Mouse (Mus musculus) heart, adult 2 months (tissue): Measurements from ENCODE around the gene Rgs19. TPM values are rescaled to one million over a fixed set of nuclear protein-coding genes. Genes with fewer than 3 reads are reported as not detected.

ENCODE experiments used
- DNase-seq, 2 experiments: peaks; one replicate each; pipeline ENCODE4 v3.0.0; 2021
- H3K27ac ChIP-seq: fragments of 200-600 bp; 2 replicates; pipeline ENCODE4 v1.8.1; 2022
- H3K27me3 ChIP-seq: fragments of 200-500 bp; 2 replicates; pipeline ENCODE4 v1.6.1; 2012; ENCODE audit warnings: mild to moderate bottlenecking, low read length, inconsistent platforms, mixed read lengths; ENCODE audit not compliant: control insufficient read depth, insufficient read depth
- H3K36me3 ChIP-seq: fragments of 200-500 bp; 2 replicates; pipeline ENCODE4 v1.6.1; 2012; ENCODE audit warnings: low read length, inconsistent platforms; ENCODE audit not compliant: control insufficient read depth, insufficient read depth
- H3K4me1 ChIP-seq: fragments of 200-500 bp; 2 replicates; pipeline ENCODE4 v1.6.1; 2011; ENCODE audit warnings: low read length; ENCODE audit not compliant: control insufficient read depth, insufficient read depth
- H3K4me3 ChIP-seq: fragments of 200-600 bp; 2 replicates; pipeline ENCODE4 v1.8.1; 2022
- H3K79me2 ChIP-seq: fragments of 200-500 bp; replicated peaks from 2 replicates; pipeline ENCODE4 v1.6.1; 2012; ENCODE audit warnings: mild to moderate bottlenecking, inconsistent platforms, low read length, moderate library complexity, mixed read lengths; ENCODE audit not compliant: control insufficient read depth, insufficient read depth
- H3K9ac ChIP-seq: fragments of 200-500 bp; 2 replicates; pipeline ENCODE4 v1.6.1; 2012; ENCODE audit warnings: low read depth, mild to moderate bottlenecking, control low read depth, inconsistent platforms, low read length, mixed read lengths
- CTCF ChIP-seq: fragments of 200-600 bp; IDR thresholded peaks from 2 replicates; pipeline ENCODE4 v1.8.1; 2022; ENCODE audit warnings: antibody characterized with exemption, mild to moderate bottlenecking, moderate library complexity
- EP300 ChIP-seq: fragments of 200-500 bp; IDR thresholded peaks from 2 replicates; pipeline ENCODE4 v1.6.1; 2011; ENCODE audit warnings: low read depth, low read length, control low read depth; ENCODE audit not compliant: insufficient read depth
- POLR2A ChIP-seq: fragments of 200-500 bp; IDR thresholded peaks from 2 replicates; pipeline ENCODE4 v1.6.1; 2011; ENCODE audit warnings: mild to moderate bottlenecking, low read depth, low read length, control low read depth; ENCODE audit not compliant: insufficient read depth
- WGBS: fragments of 180-500 bp; shearing (Covaris S2); methylation state at CpG from one replicate; pipeline ENCODE4 v1.1.7; 2018; 5-methylcytosine and 5-hydroxymethylcytosine counted together
- intact Hi-C: fragments of 180-260 bp; cut with DNase I; formaldehyde crosslinking; loops from one replicate; pipeline ENCODE4 v1.15.1; 2025
- polyA plus RNA-seq: library from polyadenylated mRNA; depleted of rRNA; stranded (reverse); fragments of >200 nt; gene quantifications from 2 replicates; pipeline ENCODE4 v1.2.3, GENCODE M21; 2012
- total RNA-seq, 2 experiments: library from RNA; stranded (reverse); gene quantifications; 2 replicates each; pipeline ENCODE4 v1.2.3; 2021

Gene Rgs19
- total and polyA plus RNA-seq, 3 experiments, result 6.7 to 24.5 (median 8.0) TPM

- 43% methylated on average over 2 of the region's 2 CpGs for WGBS
- TF ChIP-seq POLR2A (no peak), CTCF (peak; percentile 49)
- intact Hi-C loops, result loop anchor here (10.0 kb wide), 1 partner anchor 402 kb away; no protein-coding TSS in a partner anchor
These were observed 17.4 kb downstream of the Rgs19 start for GRCm38 (mm10) chr2:181676424-181676823.

GRCm38 (mm10) chr2:181675454-181675853 lies 18.3 kb downstream of the Rgs19 start:
- 3% methylated on average over 14 of the region's 14 CpGs for WGBS
- peak overlapping the region; percentile 43 for H3K9ac ChIP-seq

More at GRCm38 (mm10) chr2:181676424-181676823, 17.4 kb downstream of the Rgs19 start:
- Histone ChIP-seq H3K79me2 (no peaks in the 10 kb centered on the region), H3K9ac (no peak overlapping the region; the same call in 1 of the 2 replicates), H3K4me1 (peaks cover 21% of the 10 kb centered on the region), H3K36me3 (no peaks in the 10 kb centered on the region), H3K27ac (peak overlapping the region; percentile 82), H3K27me3 (peaks cover under 1% of the 10 kb centered on the region; the same call in 1 of the 2 replicates), H3K4me3 (peak overlapping the region; percentile 34; the same call in 1 of the 2 replicates)
- no peak for DNase-seq

GRCm38 (mm10) chr2:181674934-181675333 lies 18.8 kb downstream of the Rgs19 start:
- peak overlapping the region; percentile 93 for H3K27ac ChIP-seq
- no peaks in the 10 kb centered on the region for H3K36me3 ChIP-seq
- peak overlapping the region; percentile 22; the same call in 1 of the 2 replicates for H3K4me3 ChIP-seq
- peaks cover 19% of the 10 kb centered on the region for H3K4me1 ChIP-seq
- TF ChIP-seq EP300 (no peak), POLR2A (no peak), CTCF (no peak)
- 68% methylated on average over 4 of the region's 4 CpGs for WGBS
- H3K9ac ChIP-seq, result no peak overlapping the region
- no peak for DNase-seq
- peaks cover 4% of the 10 kb centered on the region; the same call in 1 of the 2 replicates for H3K27me3 ChIP-seq
- intact Hi-C loops, result loop anchor here (1.0 to 10.0 kb wide), 3 partner anchors 12 to 400 kb away; no protein-coding TSS in a partner anchor
- H3K79me2 ChIP-seq, result no peaks in the 10 kb centered on the region

More at GRCm38 (mm10) chr2:181675454-181675853, 18.3 kb downstream of the Rgs19 start:
- peaks cover 4% of the 10 kb centered on the region; the same call in 1 of the 2 replicates for H3K27me3 ChIP-seq
- intact Hi-C loops, result loop anchor here (1.0 to 10.0 kb wide), 2 partner anchors 12 to 401 kb away; no protein-coding TSS in a partner anchor
- peak overlapping the region; percentile 34 for H3K4me3 ChIP-seq
- no peaks in the 10 kb centered on the region for H3K36me3 ChIP-seq
- peaks cover 19% of the 10 kb centered on the region for H3K4me1 ChIP-seq
- H3K27ac ChIP-seq, result peak overlapping the region; percentile 93
- peak; percentile 82 to 91 for DNase-seq
- H3K79me2 ChIP-seq, result no peaks in the 10 kb centered on the region
- TF ChIP-seq CTCF, result peak; percentile 39
- peak; percentile 96 for TF ChIP-seq EP300
- peak; percentile 88 for TF ChIP-seq POLR2A

- intact Hi-C loops, result loop anchor here (5.0 to 10.0 kb wide), 2 partner anchors 201 to 399 kb away; no protein-coding TSS in a partner anchor
- Histone ChIP-seq H3K79me2 (no peaks in the 10 kb centered on the region), H3K4me3 (no peak overlapping the region), H3K27me3 (peaks cover 4% of the 10 kb centered on the region; the same call in 1 of the 2 replicates), H3K4me1 (peaks cover 17% of the 10 kb centered on the region), H3K27ac (peak overlapping the region; percentile 93), H3K36me3 (peaks cover under 1% of the 10 kb centered on the region; the same call in 1 of the 2 replicates), H3K9ac (no peak overlapping the region; the same call in 1 of the 2 replicates)
- TF ChIP-seq CTCF, result no peak
- no peak for TF ChIP-seq POLR2A
- no peak for TF ChIP-seq EP300
- 31% methylated on average over 1 of the region's 1 CpGs for WGBS
- DNase-seq, result no peak
These were observed 20.3 kb downstream of the Rgs19 start for GRCm38 (mm10) chr2:181673501-181673900.

GRCm38 (mm10) chr2:181671984-181672383 lies 21.8 kb downstream of the Rgs19 start:
- DNase-seq, result no peak
- 20% methylated on average over 7 of the region's 7 CpGs for WGBS
- Histone ChIP-seq H3K4me3 (peak overlapping the region; percentile 63), H3K27ac (peak overlapping the region; percentile 93), H3K79me2 (no peaks in the 10 kb centered on the region), H3K9ac (peak overlapping the region; percentile 97), H3K36me3 (peaks cover 2% of the 10 kb centered on the region; the same call in 1 of the 2 replicates), H3K27me3 (peaks cover 4% of the 10 kb centered on the region; the same call in 1 of the 2 replicates), H3K4me1 (peaks cover 16% of the 10 kb centered on the region)
- intact Hi-C loops, result loop anchor here (5.0 to 10.0 kb wide), 2 partner anchors 200 to 397 kb away; no protein-coding TSS in a partner anchor
- no peak for TF ChIP-seq CTCF
- no peak for TF ChIP-seq EP300
- TF ChIP-seq POLR2A, result no peak

- Histone ChIP-seq H3K27me3 (peaks cover 4% of the 10 kb centered on the region; the same call in 1 of the 2 replicates), H3K27ac (peak within 1 kb of the TSS; percentile 93), H3K79me2 (no peaks in the 10 kb centered on the region), H3K9ac (peak within 1 kb of the TSS; percentile 97), H3K4me3 (peak within 1 kb of the TSS; percentile 63), H3K4me1 (peaks cover 14% of the 10 kb centered on the region), H3K36me3 (peaks cover 2% of the 10 kb centered on the region; the same call in 1 of the 2 replicates)
- peak; percentile 86 to 89 for DNase-seq
- TF ChIP-seq POLR2A, result peak; percentile 99
- TF ChIP-seq EP300, result peak; percentile 88; the same call in 1 of the 2 replicates
- TF ChIP-seq CTCF, result no peak
- 1% methylated on average over 43 of the region's 43 CpGs for WGBS
- intact Hi-C loops, result loop anchor here (5.0 to 10.0 kb wide), 2 partner anchors 199 to 397 kb away; no protein-coding TSS in a partner anchor
These were observed 22.5 kb downstream of the Rgs19 start, which contains the start of gene Sox18 for GRCm38 (mm10) chr2:181671326-181671725. TSS of gene Sox18 (minus strand) at chr2:181671640.
